Mouse (Mus musculus): ENCODE data around the gene Col4a4.

Col4a4 gene

DNA sequence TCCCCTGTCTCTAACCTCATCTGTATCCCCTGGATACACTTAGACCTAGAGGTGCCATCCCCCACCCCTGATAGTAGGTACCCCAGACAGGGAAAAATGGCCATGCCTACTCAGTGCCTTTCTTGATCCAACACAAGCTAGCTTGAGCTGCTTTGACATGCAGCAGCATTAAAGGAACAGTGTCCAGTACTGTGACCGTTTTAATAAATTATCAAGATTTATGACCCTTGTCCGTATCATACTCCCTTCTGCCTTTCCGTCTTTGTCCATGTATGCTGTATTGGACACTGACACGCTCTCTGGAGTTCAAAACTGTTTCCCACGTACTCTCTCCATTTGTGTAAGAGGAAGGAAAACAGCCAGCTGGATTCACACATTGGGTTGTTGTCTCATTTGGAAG lies 158.9 kb downstream of the Col4a4 start:
- TF ChIP-seq GATA4 (IDR thresholded peaks at IDR 0.05; ENCODE audit: insufficient replicate concordance, low read length) = no peak

DNA sequence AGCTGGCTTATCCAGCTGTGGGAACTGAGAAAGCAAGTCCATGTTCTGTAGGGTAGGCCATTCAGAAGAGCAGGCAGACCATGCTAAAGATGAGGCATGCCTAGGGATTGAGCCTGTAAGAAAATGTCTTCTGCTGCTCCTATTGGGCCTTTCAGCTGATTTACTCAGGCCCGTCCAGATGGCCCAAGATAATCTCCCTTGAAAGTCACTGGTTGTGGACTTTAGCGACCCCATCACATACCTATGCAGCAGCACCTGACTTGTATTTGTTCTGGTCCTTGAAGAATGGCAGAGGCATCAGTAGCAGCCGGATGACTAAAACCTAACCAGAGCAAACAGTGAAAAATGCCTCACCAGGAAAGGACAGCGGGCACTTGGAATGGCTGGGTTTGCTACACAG lies 171.0 kb downstream of the Col4a4 start:
- no peak for TF ChIP-seq GATA4 (IDR thresholded peaks at IDR 0.05; ENCODE audit: insufficient replicate concordance, low read length)

DNA sequence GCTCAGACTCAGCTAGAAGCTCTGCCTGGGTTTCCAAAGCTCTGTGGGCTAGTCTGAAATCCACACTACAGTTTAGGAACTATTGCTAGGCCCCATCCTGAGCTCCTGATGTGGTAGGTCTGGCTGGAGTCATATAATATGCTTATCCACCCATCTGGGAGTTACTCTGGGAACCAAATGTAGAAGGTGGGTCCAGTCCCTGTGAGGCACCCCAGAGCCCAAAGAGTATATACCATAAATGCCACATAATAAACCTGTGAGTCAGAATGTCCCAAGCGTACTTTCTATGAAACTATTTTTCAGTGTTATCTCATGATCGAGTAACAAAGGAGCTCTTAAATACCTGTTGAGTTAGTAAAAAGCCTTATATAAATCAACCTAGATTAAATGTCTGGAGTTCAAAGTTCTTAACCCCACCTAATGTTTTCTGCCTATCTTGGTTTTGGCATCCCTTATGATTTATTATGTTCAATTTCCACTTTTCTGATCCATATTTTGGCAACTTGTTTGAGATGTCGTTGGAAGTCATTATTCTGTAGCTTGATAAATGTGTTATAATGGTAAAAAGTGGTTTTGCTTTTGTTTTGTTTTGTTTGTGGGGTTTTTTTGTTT lies 172.1 kb downstream of the Col4a4 start:
- TF ChIP-seq GATA4 (IDR thresholded peaks at IDR 0.05; ENCODE audit: insufficient replicate concordance, low read length) = no peak

DNA sequence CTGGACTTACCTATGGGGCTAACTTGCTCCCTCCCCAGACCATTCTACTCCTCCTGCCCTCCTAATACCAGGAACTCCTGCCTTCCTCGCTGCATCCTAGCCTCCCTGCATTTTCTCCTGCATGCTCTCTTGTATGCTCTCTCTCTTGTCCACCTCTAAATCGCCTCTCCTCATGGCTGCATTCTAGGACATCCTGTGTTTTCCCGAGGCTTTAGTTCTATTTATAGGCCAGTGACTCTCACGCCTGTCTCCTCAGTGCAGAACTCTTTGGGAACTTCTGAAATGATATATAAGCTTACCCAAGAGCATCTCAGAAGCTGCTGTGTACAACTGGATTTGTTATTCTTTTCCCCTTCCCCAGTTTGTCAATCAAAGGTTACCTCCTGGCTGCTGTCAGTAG lies 174.6 kb downstream of the Col4a4 start:
- TF ChIP-seq GATA4 (IDR thresholded peaks at IDR 0.05; ENCODE audit: insufficient replicate concordance, low read length) = no peak

DNA sequence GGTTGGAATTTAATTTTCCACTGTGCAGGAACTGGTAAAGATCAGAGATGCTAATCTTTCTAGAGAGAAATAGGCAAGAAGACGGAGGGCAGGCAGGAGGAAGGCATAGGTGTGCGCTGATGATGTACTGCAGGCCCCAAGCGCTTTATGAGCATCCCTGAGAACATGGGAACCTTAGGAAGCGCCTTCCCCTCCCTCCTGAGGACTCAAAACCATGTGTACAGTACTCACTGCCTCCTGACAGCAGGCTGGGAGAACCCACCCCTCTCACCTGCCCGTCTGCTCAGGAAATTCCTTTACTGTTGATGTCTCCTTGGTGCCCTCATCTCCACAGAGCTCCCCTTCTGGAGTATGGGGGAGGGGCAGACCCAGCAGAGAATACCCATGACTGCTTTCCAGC lies 175.1 kb downstream of the Col4a4 start:
- no peak for TF ChIP-seq GATA4 (IDR thresholded peaks at IDR 0.05; ENCODE audit: insufficient replicate concordance, low read length)

DNA sequence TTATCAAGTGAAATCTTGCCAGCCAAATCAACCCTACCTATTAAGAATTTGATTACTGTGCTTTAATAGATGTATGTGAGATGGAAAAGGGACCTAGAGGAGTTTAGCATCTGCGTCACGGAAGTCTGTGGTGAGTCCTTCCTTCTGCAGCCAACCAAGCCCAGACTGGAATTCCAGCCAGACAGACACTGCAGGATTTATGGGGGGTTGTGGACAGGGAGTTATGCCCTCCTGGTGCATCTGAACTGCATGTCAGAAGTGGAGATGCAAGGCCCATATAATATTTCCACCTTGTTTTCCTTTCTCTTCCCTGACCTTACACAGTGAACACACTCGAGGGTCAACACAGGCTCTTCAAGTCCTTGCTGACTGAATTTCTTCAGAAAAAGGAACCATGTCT lies 176.1 kb downstream of the Col4a4 start:
- TF ChIP-seq GATA4 (IDR thresholded peaks at IDR 0.05; ENCODE audit: insufficient replicate concordance, low read length) = no peak

DNA sequence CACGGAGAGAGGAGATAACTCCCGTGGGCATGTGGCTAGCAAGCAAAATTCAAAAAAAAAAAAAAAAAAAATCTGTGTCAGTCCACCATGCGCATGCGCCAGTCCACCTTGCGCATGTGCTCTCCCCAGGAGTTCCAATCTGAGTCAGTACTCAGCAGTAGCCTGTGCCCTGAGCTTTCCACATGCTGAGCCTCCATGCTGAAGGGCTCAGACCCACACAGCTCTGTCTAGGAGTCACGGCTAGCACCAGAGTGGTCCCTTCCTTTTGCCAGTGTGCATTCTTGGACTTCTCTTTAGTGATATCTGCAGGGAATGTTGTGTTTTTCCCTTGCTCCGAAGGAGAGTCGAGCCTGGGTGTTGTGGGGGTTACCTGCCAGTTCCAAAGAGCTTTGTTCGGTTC lies 177.4 kb downstream of the Col4a4 start:
- TF ChIP-seq GATA4 (IDR thresholded peaks at IDR 0.05; ENCODE audit: insufficient replicate concordance, low read length) = no peak

DNA sequence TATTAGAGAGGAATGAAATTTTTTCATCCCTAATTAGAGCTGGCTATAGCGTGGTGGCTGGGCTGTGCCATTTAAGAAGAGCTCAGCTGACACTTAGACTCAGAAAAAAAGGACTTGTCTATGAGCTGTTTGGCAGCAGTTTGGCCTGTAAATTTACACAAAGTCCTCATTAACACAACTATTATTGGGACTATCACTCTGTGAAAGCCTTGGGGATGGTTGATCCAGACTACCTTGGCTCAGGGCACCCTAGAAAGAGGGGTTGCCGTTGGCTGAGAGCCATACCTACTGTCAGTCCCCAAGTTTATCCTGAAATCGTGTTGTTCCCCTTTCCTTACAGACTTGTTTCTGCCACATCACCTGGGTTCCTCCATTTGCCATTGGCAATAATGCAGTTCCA lies 178.9 kb downstream of the Col4a4 start:
- no peak for TF ChIP-seq GATA4 (IDR thresholded peaks at IDR 0.05; ENCODE audit: insufficient replicate concordance, low read length)

Data from liver, adult (tissue).